Mouse (Mus musculus) myocyte (in vitro differentiated cells): ENCODE measurements around the gene Tnk1.

Experiments used
- CEBPB ChIP-seq: IDR thresholded peaks from 2 replicates; pipeline ENCODE4 v1.6.1; 2011; ENCODE audit warnings: mild to moderate bottlenecking, moderate library complexity; ENCODE audit not compliant: poor library complexity, insufficient read depth, severe bottlenecking
- E2F4 ChIP-seq: IDR thresholded peaks from one replicate; pipeline ENCODE4 v1.6.1; 2011; ENCODE audit warnings: mild to moderate bottlenecking, control low read depth, moderate library complexity; ENCODE audit not compliant: insufficient read depth
- MAX ChIP-seq: IDR thresholded peaks from one replicate; pipeline ENCODE4 v1.6.1; 2011; ENCODE audit warnings: low read depth, mild to moderate bottlenecking, control low read depth
- MYOD1 ChIP-seq, 3 experiments: IDR thresholded peaks; one replicate each; pipeline ENCODE4 v1.6.1; 2011; ENCODE audit warnings: control low read depth in 2 of 3, low read depth in 2 of 3, mild to moderate bottlenecking in 2 of 3, moderate library complexity in 1 of 3; ENCODE audit not compliant: insufficient read length in 2 of 3, control insufficient read depth in 1 of 3
- MYOG ChIP-seq, 3 experiments: IDR thresholded peaks; one replicate each; pipeline ENCODE4 v1.6.1; 2011; ENCODE audit warnings: control low read depth in 2 of 3, low read depth in 2 of 3, mild to moderate bottlenecking in 2 of 3; ENCODE audit not compliant: insufficient read length in 2 of 3, control insufficient read depth in 1 of 3, insufficient read depth in 1 of 3
- POLR2A ChIP-seq: IDR thresholded peaks from one replicate; pipeline ENCODE4 v1.6.1; 2011; ENCODE audit warnings: low read depth, mild to moderate bottlenecking, control low read depth, moderate library complexity; ENCODE audit not compliant: insufficient read length
- POLR2AphosphoS2 ChIP-seq: IDR thresholded peaks from one replicate; pipeline ENCODE4 v1.6.1; 2011; ENCODE audit warnings: low read depth, control low read depth; ENCODE audit not compliant: insufficient read length
- REST ChIP-seq: IDR thresholded peaks from one replicate; pipeline ENCODE4 v1.6.1; 2011; ENCODE audit warnings: mild to moderate bottlenecking, control low read depth, moderate library complexity; ENCODE audit not compliant: insufficient read depth, insufficient read length
- SRF ChIP-seq: IDR thresholded peaks from one replicate; pipeline ENCODE4 v1.6.1; 2011; ENCODE audit warnings: low read depth; ENCODE audit not compliant: control insufficient read depth, insufficient read length
- TCF12 ChIP-seq: IDR thresholded peaks from one replicate; pipeline ENCODE4 v1.6.1; 2011; ENCODE audit warnings: mild to moderate bottlenecking, control low read depth; ENCODE audit not compliant: poor library complexity, insufficient read depth, severe bottlenecking
- USF1 ChIP-seq: IDR thresholded peaks from one replicate; pipeline ENCODE4 v1.6.1; 2011; ENCODE audit warnings: low read depth, mild to moderate bottlenecking, control low read depth, moderate library complexity

DNA sequence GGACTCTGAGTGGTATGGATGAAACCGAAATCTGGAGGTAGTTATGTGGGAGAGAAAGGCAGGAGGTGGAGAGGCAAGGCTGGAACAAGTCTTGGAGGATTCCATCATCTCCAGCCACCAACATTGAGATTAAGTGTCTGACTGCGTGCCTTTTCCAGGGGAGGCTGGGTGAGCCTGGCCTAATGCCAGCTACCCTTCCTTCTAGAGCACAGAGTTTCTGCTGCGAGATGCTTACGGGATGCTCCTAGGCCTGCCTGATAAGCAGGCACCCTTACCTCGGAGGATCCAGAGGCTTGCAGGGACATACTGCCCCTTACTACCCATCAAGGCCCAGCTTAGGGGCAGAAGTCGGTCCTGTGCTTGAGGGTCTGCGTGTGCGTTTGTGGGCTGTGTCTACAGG, 25.0 kb downstream of the Tnk1 start:
- no peak for TF ChIP-seq MYOG (IDR thresholded peaks at IDR 0.05; ENCODE audit: control insufficient read depth in 1 of 3, insufficient read depth in 1 of 3, insufficient read length in 2 of 3, low read depth in 2 of 3)
- no peak for TF ChIP-seq POLR2A
- no peak for TF ChIP-seq MAX
- TF ChIP-seq POLR2AphosphoS2: no peak
- no peak for TF ChIP-seq E2F4
- TF ChIP-seq USF1: no peak
- no peak for TF ChIP-seq MYOD1 (IDR thresholded peaks at IDR 0.05; ENCODE audit: control insufficient read depth in 1 of 3, insufficient read length in 2 of 3, low read depth in 2 of 3)
- TF ChIP-seq CEBPB: no peak
- no peak for TF ChIP-seq TCF12
- no peak for TF ChIP-seq REST
- no peak for TF ChIP-seq SRF
